Mouse (Mus musculus): ENCODE results near the gene Nid2. TPM values are rescaled to one million over a fixed set of nuclear protein-coding genes. Genes with fewer than 3 reads are reported as not detected.
A peak's percentile ranks its signal among the peaks of the same experiment; 100 is the strongest.

Nid2 gene
- total RNA-seq, 2 experiments from 2014 or later: 1.4 to 2.3 TPM

- Histone ChIP-seq H3K27ac (no peak overlapping the region), H3K4me3 (peak overlapping the region; percentile 66; the same call in 1 of the 2 replicates)
- no peak for TF ChIP-seq CTCF (conservative IDR thresholded peaks at IDR 0.05)
- no peak for DNase-seq (ENCODE audit: low spot score in 2 of 2)
These were observed 1.2 kb downstream of the Nid2 start for GRCm38 (mm10) chr14:19752276-19752675.

- no peak overlapping the region for H3K4me3 ChIP-seq
- no peak for DNase-seq (ENCODE audit: low spot score in 2 of 2)
- TF ChIP-seq CTCF (conservative IDR thresholded peaks at IDR 0.05): no peak
- no peak overlapping the region for H3K27ac ChIP-seq
These were observed 8.5 kb downstream of the Nid2 start for GRCm38 (mm10) chr14:19759277-19760193.

GRCm38 (mm10) chr14:19760721-19761120 is 9.7 kb downstream of the Nid2 start:
- H3K27ac ChIP-seq: no peak overlapping the region
- DNase-seq (ENCODE audit: low spot score in 2 of 2): no peak
- no peak overlapping the region for H3K4me3 ChIP-seq
- no peak for TF ChIP-seq CTCF (conservative IDR thresholded peaks at IDR 0.05)

- no peak for TF ChIP-seq CTCF (conservative IDR thresholded peaks at IDR 0.05)
- H3K4me3 ChIP-seq: no peak overlapping the region
- H3K27ac ChIP-seq: no peak overlapping the region
These were observed 10.9 kb downstream of the Nid2 start for GRCm38 (mm10) chr14:19762014-19762413.

GRCm38 (mm10) chr14:19763527-19763926 is 12.5 kb downstream of the Nid2 start:
- DNase-seq (ENCODE audit: low spot score in 2 of 2): no peak
- no peak for TF ChIP-seq CTCF (conservative IDR thresholded peaks at IDR 0.05)
- no peak overlapping the region for H3K27ac ChIP-seq
- no peak overlapping the region for H3K4me3 ChIP-seq

More at GRCm38 (mm10) chr14:19762014-19762413, 10.9 kb downstream of the Nid2 start:
- DNase-seq (ENCODE audit: low spot score in 2 of 2): no peak

GRCm38 (mm10) chr14:19764331-19764730 is 13.3 kb downstream of the Nid2 start:
- no peak for TF ChIP-seq CTCF (conservative IDR thresholded peaks at IDR 0.05)
- no peak for DNase-seq (ENCODE audit: low spot score in 2 of 2)
- Histone ChIP-seq H3K4me3 (no peak overlapping the region), H3K27ac (no peak overlapping the region)

GRCm38 (mm10) chr14:19765539-19766379 is 14.7 kb downstream of the Nid2 start:
- TF ChIP-seq CTCF (conservative IDR thresholded peaks at IDR 0.05): no peak
- H3K27ac ChIP-seq: no peak overlapping the region
- no peak for DNase-seq (ENCODE audit: low spot score in 2 of 2)
- no peak overlapping the region for H3K4me3 ChIP-seq

- no peak for TF ChIP-seq CTCF (conservative IDR thresholded peaks at IDR 0.05)
- Histone ChIP-seq H3K4me3 (no peak overlapping the region), H3K27ac (no peak overlapping the region)
- DNase-seq (ENCODE audit: low spot score in 2 of 2): no peak
These were observed 15.2 kb downstream of the Nid2 start for GRCm38 (mm10) chr14:19766380-19766649.

GRCm38 (mm10) chr14:19768648-19769047 is 17.6 kb downstream of the Nid2 start:
- Histone ChIP-seq H3K27ac (no peak overlapping the region), H3K4me3 (no peak overlapping the region)
- TF ChIP-seq CTCF (conservative IDR thresholded peaks at IDR 0.05): no peak
- no peak for DNase-seq (ENCODE audit: low spot score in 2 of 2)

- no peak for TF ChIP-seq CTCF (conservative IDR thresholded peaks at IDR 0.05)
- no peak for DNase-seq (ENCODE audit: low spot score in 2 of 2)
- Histone ChIP-seq H3K4me3 (no peak overlapping the region), H3K27ac (no peak overlapping the region)
These were observed 18.6 kb downstream of the Nid2 start for GRCm38 (mm10) chr14:19769441-19770200.

GRCm38 (mm10) chr14:19771173-19771572 is 20.1 kb downstream of the Nid2 start:
- no peak for TF ChIP-seq CTCF (conservative IDR thresholded peaks at IDR 0.05)
- Histone ChIP-seq H3K4me3 (no peak overlapping the region), H3K27ac (no peak overlapping the region)
- DNase-seq (ENCODE audit: low spot score in 2 of 2): no peak

- TF ChIP-seq CTCF (conservative IDR thresholded peaks at IDR 0.05): no peak
- H3K4me3 ChIP-seq: no peak overlapping the region
- no peak overlapping the region for H3K27ac ChIP-seq
- DNase-seq (ENCODE audit: low spot score in 2 of 2): no peak
These were observed 23.1 kb downstream of the Nid2 start for GRCm38 (mm10) chr14:19774036-19774628.
